Mouse (Mus musculus) fibroblast of lung, adult 2 months (primary cell): ENCODE data around the gene Dnajb2.
"Not testable (repeated sequence)": the region's sequence is repeated elsewhere in the genome, so short reads cannot be mapped to it uniquely, and the experiment has no call there.

ENCODE experiments used
- DNase-seq: peaks from one replicate; pipeline ENCODE4 v3.0.0-alpha.2; 2011; ENCODE audit warnings: low read depth

The Dnajb2 gene

GRCm38 (mm10) chr1:75219078-75219477, 17.1 kb upstream of the Dnajb2 start:
- peak; percentile 66 for DNase-seq

DNA sequence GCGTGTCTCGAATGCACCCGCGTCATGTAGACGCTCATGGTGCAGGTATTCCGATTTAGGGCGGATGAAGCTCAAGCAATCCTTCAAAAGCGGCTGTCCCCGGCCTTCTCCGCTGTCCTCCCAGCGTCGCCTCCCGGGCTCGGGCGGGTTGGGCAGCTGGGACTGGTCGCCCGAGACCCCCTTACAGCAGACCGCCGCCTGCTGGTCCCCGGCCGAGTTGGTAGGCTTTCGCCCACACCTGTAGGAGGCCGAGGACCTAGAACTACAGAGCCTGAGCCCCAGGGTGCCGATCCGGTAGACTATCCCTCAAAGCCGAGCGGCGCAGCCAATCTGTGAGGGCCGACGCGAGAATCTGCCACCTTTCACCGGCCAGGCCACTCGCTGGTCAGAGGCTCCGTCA, 16.7 kb upstream of the Dnajb2 start, which contains the start of gene Tuba4a:
TSS of gene Tuba4a (minus strand) at position 335 of the 400 bp plus-strand sequence.
- no peak for DNase-seq

DNA sequence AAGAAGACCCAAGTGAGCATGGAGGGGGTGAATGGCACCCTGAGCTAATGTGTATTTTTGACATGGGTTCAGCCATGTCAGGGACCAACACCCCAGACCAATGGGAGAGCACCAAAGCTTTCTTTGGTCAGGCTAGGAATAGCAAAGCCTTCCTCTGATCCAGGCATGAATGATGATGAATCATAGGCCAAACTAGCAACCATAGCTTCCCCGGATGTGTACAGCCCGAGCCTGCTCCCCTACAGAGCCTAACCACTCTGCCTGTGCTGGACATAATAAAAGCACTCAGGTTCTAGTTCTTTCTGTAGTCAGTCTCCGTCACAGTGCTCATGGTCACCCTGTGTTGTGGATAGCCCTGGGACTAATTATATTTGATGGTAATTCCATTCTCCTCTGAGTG, 14.7 kb upstream of the Dnajb2 start:
- no peak for DNase-seq

DNA sequence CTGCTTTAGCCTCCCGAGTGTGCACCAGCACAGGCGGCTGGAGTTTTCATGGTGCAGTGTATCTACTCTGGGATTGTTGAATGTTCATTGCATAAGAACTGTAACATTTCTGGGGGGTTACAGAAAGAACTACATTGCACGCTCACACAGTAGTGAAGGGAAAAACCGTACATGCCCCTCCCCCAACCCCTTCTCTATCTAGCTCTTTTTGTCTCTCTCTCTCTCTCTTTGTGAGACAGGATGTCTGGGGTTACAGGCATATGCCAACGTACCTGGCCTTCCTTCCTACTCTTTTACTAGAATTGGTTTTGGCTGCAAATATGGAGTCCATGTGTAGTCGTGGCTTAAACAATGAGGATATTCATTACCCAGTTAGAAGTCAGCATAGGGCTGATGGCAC, 13.3 kb upstream of the Dnajb2 start:
- DNase-seq, result no peak

- DNase-seq, result no peak
Measured at GRCm38 (mm10) chr1:75223532-75223931, 12.7 kb upstream of the Dnajb2 start.

GRCm38 (mm10) chr1:75225473-75225872, 10.7 kb upstream of the Dnajb2 start:
- no peak for DNase-seq

GRCm38 (mm10) chr1:75226138-75226537, 10.1 kb upstream of the Dnajb2 start:
- no peak for DNase-seq

GRCm38 (mm10) chr1:75227653-75228052, 8.6 kb upstream of the Dnajb2 start:
- DNase-seq, result no peak

DNA sequence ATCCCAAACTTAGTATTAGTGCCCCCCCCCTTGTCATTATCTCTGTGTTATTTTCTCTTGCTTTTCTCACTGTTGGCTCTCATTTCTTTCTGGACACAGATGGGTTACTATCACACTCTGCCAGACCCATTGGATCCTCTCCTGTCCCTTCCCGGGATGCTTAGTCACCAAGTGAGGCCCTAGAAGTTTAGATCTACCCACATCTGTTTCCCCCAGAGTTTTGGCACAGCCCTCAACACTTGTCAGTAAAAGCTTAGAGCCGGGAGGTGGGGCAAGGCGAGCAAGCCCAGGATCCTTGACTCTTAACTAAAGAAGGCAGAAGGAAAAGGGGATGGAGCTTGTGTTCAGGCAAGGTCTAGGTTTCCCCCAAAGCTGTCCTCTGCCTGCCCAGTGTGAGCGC, 7.0 kb upstream of the Dnajb2 start:
- DNase-seq, result no peak

DNA sequence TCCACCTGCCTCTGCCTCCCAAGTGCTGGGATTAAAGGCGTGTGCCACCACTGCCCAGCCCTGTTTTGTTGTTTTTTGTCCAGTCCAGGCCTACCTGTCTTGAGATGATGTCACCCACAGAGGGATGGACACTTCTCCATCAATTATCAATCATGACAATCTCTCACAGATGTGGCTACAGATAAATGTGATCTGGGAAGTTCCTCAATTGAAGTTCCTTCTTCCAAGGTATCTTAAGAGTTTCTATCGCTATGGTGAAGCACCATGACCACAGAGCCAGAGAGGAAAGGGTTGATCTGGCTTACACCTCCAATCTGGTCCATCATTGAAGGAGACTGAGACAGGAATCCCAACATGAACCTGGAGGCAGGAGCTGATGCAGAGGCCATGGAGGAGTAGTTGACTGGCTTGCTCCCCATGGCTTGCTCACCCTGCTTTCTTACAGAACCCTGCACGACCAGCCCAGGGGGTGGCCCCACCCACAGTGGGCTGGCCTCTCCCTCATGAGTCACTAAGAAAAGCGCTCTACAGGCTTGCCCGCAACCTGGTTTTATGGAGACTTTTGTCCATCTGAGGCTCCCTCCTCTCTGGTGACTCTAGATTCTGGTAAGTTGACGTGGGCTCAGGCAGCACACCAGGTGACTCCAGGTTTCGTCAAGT, 5.7 kb upstream of the Dnajb2 start:
- no peak for DNase-seq

DNA sequence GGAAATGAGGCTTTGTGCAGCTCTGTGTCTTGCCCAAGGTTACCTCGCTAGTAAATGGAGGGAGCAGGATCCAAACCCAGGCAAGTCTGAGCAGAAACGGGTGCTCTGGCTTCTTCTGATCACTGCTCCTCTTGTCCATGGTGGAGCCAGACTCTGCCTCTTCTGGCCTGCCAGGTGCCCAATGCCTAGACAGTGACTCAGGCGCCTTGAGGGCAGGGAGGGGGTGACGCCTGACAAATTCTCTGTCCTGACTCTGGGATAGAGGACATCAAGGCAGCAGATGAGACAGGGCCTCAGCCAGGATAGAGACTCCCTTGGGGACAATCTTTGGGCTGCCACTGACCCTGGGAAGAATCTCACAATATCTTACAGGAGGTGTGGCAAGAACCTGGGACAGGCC, 5.0 kb upstream of the Dnajb2 start:
- DNase-seq, result no peak

DNA sequence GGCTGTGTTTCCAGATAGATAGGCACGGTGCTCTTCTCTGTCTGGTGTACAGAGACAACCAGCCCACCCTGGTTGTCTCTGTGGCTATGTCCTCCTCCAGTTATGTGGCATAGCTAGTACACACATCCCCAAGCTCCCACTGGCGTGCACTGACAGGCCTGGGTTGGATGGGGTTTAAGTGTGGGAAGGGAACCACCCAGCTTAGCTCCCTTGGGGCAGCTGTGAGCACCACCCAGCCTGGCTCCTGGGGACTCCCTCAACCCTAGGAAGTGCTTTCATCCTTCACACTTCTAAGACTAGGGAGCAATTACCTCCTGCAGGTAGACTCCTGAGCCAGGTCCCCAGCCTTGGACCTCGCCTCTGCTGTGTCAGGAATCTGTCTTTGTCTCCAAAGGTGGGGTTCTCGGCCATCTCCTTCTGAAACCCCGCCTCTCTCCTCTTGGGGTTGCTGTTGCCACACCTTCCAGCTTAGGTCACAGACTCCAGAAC, 4.5 kb upstream of the Dnajb2 start, which contains the start of gene A630095N17Rik:
TSS of gene A630095N17Rik (minus strand) at position 439 of the 489 bp plus-strand sequence.
- DNase-seq, result no peak

- DNase-seq, result not testable (repeated sequence)
Measured at GRCm38 (mm10) chr1:75232489-75232888, 3.7 kb upstream of the Dnajb2 start.

DNA sequence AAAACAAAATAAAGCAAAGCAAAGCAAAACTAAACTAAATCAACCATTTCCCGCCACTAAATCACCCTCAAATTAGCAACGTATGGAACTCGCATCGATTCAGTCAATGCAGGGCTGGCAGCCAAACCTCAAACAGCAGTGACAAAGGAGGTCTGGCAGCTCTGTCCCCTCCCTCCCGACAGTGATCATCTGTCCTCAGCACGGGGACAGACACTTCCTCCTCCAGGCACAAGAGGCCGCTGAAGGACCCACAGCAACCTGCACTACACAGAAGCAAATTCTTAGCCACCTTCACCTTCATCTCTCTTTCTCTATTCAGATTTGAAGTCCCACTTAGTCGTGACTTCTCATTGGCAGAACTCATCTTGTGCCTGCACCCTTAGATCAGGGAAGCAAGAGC, 1.6 kb upstream of the Dnajb2 start:
- no peak for DNase-seq

DNA sequence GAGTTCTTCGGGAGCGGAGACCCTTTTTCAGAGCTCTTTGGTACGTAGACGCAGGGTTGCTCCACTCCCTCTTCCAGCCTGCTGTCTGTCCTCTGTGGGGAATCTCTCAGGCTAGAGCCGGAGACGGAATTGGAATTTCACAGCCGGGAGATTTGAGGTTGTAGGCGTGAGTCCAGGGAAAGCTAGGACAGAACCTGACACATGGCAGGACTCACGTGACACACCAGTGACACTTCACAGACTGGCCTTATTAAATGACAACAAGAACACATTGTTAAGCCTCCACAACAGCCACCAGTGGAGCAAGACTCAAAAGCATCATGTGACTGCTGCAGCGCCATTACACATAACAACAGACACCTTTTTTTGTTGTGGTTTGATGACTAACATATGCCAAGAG, 3.4 kb downstream of the Dnajb2 start:
- DNase-seq, result no peak

- DNase-seq, result no peak
Measured at GRCm38 (mm10) chr1:75243411-75243810, 7.2 kb downstream of the Dnajb2 start.

DNA sequence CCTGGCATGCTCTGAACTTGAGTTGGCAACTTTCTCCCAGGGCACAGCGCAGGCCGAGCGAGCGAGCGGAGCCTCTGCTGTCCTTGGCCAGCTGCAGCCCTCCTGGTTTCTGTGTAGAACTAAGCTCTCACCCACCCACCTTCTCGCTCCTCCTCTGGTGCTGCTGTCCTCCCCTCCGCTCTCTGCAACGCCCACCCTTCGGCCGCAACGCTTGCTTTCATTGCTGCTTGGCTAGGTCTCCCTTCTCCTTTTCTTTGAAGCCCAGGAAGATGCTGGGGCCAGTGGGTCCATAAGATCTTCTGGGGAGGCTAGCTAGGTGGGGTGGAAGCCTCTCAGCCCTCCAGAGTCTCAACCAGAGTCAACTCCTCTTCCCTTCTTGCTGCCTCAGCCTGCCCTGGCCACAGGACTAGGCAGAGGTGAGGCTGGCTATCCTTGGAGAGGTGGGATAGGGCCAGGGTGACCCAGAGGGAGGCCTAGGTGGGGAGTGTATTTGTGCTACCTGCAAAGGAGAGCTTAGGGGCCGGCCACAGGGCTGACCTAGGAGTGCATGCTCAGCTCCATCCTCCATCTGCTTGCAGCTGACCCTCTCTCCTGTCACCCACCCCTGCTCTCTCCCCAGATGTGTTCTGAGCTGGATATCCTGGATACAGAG, 8.1 kb downstream of the Dnajb2 start:
- no peak for DNase-seq

GRCm38 (mm10) chr1:75244836-75245235, 8.6 kb downstream of the Dnajb2 start:
- no peak for DNase-seq

GRCm38 (mm10) chr1:75247071-75247930, 11.1 kb downstream of the Dnajb2 start:
- DNase-seq, result no peak

DNA sequence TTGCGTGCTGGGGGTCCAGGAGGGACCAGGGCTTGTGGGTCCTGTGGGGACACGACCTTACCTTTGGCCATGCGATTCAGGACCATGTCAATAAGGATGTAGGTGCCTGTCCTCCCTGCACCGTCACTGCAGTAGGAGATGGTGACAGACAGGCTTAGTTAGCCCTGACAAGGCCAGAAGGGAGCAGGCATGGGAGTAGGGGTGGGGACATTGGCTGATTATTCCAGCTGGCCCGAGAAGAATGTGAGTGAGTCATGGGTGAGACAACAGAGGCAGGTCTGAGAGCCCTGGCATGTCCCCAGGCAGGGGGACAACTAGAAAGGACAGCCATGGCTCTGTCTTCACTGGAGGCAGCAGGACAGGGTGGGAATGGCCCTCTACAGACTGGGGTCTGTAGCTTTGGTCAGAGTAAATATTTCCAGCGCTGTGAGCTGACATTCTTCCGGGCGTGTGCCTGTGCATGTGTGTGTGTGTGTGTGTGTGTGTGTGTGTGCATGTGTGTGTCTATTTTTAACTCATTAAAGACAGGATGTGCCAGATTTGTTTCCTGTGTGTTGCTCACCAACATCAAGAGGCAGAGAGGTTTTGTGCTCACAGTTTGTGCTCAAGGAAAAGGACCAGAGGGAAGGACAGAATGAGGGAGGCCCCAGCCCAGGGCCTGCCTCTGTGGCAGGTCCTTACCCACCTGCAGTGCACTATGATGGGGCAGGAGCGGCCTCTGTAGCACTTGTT, 12.0 kb downstream of the Dnajb2 start:
- DNase-seq, result no peak

GRCm38 (mm10) chr1:75250498-75250897, 14.3 kb downstream of the Dnajb2 start:
- no peak for DNase-seq
